Mouse (Mus musculus) left cerebral cortex, postnatal 25 days (tissue): ENCODE measurements at regions not wholly inside any gene's neighbourhood (a gene's known extent, or its start where the extent isn't known, plus 50 kb on each side); places are given as distances from the start of the nearest gene placed in this dataset.

Source experiments
- DNase-seq, 2 experiments: peaks; one replicate each; pipeline ENCODE4 v3.0.0; 2022; ENCODE audit warnings: low spot score in 2 of 2, mixed read lengths in 1 of 2
- intact Hi-C: fragments of 180-260 bp; cut with DNase I; formaldehyde crosslinking; loops from one replicate; pipeline ENCODE4 v1.15.1; 2025

DNA sequence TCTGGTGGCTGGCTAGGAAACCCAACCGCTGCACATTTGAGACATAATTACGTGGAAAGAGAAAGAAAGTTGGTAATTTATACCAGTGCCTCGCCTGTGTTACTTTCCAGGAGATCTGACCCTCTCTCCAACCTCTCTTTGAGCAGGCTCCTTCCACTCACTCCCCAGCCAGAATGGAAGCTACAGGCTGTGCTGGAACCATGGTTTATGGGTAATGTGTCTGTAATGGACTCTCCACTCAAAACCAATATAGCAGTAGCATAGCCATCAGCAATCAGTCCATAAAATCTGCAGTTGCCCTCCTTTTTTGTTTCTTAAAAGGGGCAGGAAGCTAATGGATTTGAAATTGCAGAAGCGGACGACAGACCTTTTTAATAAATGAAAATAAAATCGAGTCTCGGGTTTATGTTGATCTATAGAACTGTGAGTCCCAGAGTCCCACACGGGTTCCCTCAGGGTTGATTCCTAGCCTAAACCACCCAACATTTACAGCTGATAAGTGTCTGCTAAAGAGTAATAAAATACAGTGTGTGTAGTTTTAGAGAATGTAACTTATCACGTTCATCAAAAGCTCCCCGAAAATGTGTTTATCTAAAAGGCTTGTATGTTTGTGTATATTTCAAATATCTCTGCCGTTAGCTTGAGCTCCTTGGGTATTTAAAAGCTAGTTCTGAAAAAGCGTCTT is 656.6 kb upstream of the Sox9 start:
- no peak for DNase-seq

DNA sequence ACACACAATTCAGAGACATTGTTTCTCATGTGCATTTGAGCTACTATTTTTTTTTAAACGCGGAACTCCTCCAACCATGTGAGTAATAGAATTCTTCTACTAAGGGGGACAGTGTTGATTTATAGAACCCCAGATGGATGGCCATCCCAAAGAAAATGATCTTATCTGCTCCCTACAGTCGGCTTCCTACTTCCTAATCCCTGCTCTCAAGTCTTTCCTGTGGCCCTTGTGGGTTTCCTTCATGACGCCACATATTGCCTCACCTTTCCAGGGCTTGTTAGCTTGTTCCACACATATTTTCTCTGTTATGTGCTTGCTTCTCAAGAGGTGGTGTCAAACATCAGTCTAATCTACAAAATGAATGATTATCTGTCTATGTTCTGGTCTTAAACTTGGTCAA is 651.9 kb upstream of the Sox9 start:
- DNase-seq: no peak
- intact Hi-C loops: no loop called here

More for the DNA sequence above, 656.6 kb upstream of the Sox9 start:
- intact Hi-C loops: no loop called here

GRCm38 (mm10) chr11:112137401-112138020 is 644.5 kb upstream of the Sox9 start:
- DNase-seq: no peak
- intact Hi-C loops: no loop called here

- intact Hi-C loops: no loop called here
- no peak for DNase-seq
These were observed 642.0 kb upstream of the Sox9 start for GRCm38 (mm10) chr11:112140058-112140457.

GRCm38 (mm10) chr11:112140495-112140894 is 641.5 kb upstream of the Sox9 start:
- no peak for DNase-seq
- intact Hi-C loops: no loop called here

GRCm38 (mm10) chr11:112140912-112141311 is 641.1 kb upstream of the Sox9 start:
- no peak for DNase-seq
- intact Hi-C loops: no loop called here

DNA sequence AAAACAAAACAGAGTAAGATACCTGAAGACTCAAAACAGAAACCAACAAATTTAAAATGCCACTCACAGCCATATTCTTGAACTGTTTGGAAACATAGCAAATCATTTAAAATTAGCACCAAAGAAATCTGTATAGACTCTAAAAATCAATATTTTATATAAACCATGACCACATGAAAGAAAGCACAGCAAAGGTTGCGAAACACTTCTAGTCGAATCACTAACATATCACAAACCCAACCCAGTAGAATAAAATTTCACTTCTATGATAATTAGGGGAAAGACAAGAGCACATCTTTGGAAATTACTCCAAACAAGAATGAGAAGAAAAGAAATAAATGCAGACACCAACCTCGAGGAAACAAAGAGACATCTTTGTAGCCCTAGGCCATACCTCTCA is 630.0 kb upstream of the Sox9 start:
- no peak for DNase-seq
- intact Hi-C loops: no loop called here

DNA sequence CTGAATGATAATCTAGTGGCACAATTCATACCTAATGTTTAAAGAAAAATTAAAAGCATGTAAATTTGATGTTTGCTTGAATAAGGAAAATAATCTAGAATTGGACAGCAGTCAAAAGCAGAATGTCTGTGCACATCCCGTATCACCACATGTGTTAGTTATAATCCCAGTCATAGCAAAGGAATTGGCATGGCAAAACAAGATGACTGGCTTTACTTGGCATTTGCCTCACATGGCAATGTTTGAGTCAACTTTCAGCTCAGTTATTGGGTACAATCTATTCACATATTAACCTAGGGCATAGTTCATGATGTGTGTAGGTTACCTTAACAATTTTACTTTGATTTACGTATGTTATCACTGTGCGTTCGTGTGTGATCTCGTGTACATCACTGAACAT is 628.8 kb upstream of the Sox9 start:
- DNase-seq: no peak
- intact Hi-C loops: no loop called here

DNA sequence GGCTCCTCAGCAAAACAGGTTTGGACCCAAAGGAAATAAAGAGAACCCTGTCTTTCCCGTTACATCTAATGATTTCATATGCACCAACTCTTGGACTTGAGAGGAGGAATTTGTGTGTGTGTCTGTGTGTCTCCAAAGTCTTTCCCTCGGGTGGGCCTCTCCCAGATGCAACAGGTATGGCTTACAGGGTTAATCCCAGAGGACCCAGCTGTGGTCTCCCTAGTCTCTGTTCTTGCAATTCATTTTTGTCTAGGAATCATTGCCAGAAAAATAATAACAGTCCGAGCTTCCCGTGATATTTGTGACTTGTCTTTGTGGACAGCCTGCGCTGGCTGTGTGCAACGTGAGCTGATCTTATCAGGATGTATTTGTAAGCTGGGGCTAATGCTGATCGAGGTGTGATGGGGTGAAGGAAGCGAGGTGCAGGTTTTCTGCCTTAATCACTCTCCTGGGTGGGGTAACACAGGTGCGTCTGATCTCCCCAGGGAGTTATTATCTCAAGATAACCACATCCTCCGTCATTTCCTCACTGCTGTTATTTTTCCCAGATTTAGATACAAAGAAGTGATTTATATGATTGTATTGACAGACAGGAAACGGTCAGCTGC is 627.2 kb upstream of the Sox9 start:
- DNase-seq: no peak
- intact Hi-C loops: no loop called here

DNA sequence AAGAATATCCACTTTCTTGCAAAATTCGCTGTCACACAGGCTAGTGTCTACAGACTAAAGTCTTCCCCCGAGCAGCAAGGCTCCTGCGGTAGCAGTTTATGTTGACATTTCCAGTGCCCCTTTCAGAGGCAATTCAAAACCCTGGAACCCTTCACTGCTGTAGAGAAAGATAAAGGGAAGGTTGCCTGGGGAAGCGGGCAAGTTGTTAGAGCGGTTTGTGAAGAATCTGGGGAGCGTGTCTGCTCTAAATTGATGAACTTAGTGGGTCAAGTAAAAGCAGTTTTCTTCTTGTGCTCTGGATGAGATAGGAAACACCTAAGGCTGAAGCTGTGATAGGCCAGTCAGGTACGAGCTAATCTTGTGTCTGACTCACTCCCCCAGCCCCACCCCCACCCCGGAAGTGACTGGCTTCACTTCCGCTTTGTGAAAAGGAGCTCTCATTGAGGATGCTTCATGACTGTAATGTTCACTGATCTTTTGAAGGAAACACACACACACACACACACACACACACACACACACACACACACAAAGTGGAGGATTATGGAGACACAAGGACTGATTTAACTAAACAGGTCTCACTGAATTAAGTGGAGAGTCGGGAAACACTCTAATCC is 626.6 kb upstream of the Sox9 start:
- no peak for DNase-seq
- intact Hi-C loops: no loop called here

DNA sequence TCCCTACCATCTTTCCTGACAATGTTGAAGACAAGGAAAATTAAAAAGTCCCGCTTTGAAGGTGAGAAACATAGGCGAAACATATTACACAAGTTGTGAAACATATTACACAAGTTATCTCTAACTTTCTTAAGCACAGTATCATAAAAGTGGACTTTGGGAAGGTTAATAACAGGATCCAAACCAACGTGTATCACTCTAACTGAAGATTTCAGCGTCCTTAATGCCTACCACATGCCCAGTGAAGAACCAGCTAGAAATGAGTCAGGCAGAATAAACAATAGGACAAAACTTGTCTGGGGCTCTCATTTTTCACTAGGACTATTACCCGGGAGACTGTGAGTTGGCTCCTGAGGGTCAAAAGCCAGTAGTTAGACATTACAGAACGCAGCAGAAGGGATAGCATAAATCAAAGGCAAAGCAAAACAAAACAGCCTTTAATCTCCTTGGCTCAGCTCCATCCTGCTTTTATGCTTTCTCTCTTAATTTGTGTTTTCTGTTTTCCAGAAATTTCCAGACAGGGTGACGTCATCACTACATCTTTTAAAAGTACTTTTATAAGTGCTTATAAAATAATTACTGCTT is 618.3 kb upstream of the Sox9 start:
- intact Hi-C loops: no loop called here
- no peak for DNase-seq

DNA sequence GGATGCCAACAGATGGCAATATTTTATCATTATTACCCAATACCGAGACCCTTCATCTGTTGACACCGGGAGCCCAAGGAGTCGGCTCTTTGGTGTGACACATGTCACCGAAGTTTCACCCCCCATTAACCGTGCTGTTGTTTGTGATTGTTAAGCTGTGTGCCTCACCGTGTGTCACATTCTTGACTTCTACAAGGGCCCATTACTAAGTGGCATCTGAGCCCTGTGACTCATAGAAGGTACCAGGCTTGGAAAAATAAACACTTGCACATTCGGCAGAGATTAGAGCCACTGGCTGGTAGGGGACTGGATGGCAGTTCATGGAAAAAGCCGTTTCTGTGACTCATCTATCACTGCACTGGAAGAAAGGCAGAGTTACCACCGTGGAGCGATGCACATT is 608.4 kb upstream of the Sox9 start:
- no peak for DNase-seq
- intact Hi-C loops: no loop called here

- DNase-seq: no peak
- intact Hi-C loops: no loop called here
These were observed 606.7 kb upstream of the Sox9 start for GRCm38 (mm10) chr11:112175302-112175701.

DNA sequence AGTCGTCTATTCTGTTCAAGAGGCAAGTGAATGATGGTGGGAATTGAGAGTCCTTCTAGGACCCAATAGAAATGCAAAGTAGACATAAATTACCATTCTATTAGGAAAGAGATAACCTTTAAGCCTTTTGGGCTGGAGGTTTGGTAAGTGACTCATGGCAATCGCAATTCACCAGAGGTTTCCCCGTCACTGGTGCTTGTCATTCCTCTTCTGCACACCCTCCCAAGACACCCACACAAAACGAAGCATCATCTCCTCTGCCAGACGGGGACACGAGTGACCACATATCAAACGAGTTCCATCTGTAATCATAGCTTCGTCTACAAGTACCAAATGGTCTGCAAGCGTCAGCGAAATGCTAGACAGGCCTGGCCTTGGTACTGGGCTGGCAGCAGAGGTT is 601.4 kb upstream of the Sox9 start:
- intact Hi-C loops: no loop called here
- peak in 1 of 2 experiments; percentile 7 for DNase-seq

DNA sequence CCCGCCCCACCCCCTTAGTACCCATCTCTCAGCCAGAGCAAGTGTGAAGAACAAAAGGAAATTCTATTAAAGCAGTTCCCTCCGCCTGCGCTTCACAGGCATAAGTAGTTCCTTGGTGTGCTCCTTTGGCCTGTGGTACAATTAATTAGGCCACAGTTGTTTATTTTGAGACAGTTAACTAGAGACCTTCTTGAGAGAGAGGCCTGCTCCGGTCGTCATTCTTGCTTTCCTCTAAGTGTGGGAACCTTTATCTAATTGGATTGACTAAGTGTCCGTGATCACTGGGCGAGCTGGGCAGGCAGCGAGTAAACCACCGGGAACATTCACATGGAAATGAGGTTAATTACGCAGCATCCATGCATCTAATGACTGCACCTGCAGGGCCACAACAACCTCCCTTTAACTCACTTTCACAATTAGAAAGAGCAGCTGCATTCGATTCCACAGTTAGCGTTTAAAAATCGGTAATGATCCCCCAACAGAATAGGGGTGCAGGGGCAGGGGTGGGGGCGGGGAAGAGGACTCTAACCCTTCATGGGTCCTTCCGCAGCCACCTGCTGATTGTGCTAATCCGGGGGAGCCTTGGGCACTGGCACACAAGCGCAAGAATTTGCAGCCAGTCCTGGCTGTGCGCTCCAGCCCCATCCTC is 584.3 kb upstream of the Sox9 start:
- intact Hi-C loops: no loop called here
- no peak for DNase-seq

DNA sequence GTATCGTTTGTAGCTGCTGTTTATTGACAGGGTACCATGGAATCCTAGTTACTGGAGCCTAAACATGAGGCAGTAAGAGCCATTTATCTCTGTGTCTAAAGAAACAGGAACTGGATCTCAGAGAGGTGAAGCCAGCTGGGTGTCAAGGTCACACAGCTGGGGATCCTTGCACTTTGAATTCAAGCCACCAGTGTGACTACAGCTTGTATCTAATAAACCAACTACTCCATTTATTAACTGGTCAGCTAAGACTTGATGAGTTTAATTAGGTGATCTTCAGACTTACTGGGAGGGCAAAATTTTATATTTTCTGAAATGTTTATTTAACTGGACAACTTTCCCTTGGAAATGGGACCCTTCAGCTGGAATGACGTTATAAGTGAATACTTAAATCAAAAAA is 577.5 kb upstream of the Sox9 start:
- intact Hi-C loops: no loop called here
- no peak for DNase-seq

DNA sequence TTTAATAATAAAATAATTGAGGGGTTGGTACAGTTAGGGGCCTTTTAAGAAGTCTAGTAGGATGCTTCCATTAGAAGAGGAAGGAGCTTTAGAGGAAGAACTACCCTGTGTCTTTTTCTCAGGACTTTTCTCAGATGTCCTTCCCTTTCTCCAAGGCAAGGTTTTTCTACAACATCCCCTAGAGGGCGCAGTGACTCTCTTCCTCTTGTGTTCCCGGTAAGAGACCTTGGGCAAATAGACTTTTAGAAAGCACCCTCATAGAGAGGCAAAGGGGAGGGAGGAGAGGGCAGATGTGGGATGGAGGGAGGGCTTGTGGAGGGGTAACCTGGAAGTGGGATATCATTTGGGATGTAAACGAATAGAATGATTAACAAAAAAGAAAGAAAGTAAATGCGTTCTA is 572.6 kb upstream of the Sox9 start:
- intact Hi-C loops: no loop called here
- peak; percentile 35 to 73 for DNase-seq

DNA sequence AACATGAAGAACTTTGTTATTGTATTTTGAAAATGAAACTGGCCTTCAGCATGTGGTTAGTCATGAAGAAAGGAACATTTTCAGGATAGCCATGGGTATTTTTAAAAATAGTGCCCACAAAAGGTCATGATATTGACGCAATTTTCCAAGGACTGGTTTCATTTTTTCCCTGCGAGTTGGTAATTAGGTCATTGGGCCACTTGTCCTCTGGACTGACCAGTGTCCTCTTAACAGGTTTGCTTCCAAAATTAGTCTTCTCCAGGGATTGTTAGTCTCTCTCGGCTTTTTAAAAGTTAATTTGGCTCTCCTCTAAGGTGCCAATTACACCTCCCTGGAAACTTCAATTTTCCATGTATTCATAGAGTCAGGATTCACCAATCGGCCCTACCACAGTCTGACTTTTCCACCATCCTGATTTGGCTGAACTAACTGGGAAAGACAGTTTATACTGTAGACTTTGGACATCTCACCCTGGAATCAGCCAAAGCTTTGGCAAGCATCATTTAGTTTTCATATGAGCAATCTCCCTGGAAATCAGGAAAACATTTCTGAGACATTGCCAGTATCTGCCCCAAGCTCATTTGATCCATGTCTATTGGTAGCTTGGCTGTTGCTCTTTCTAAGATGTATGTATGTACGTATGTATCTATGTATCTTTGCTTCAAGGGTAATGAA is 562.8 kb upstream of the Sox9 start:
- no peak for DNase-seq

DNA sequence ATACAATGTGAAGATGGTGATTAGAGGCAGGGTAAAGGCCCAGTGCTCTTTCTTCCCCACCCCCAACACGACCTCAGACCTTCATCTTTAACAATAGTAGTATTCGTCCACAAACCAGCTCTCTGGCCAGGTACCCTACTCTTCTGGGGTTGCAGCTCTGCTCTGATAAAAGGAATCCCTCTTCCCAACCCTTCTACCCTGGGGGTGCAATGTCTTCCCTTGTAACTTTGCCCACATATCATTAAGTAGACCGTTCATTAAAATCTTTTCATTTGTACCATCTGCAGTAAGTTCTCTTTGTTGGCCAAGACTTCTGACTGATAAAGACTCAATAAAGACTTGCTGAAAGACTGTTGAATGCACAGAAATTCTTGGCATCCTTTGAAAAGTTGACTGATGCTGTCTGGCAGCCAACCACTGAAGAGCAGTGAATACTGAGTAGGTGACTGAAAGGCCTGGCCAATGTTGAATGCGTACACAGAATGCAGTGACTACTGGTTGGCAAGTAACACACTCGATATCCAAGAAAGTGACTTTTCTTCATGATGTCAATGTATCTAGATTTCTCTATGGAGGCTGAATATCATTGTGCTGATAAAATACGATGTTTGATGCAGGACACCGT is 547.4 kb upstream of the Sox9 start:
- no peak for DNase-seq
- intact Hi-C loops: no loop called here

More for the DNA sequence above, 562.8 kb upstream of the Sox9 start:
- intact Hi-C loops: no loop called here
